Mouse (Mus musculus): ENCODE measurements around the gene Dazap2.
"Not testable (repeated sequence)": the region's sequence is repeated elsewhere in the genome, so short reads cannot be mapped to it uniquely, and the experiment has no call there.

Gene Dazap2

GRCm38 (mm10) chr15:100611951-100612350, 3.2 kb upstream of the Dazap2 start:
- DNase-seq: no peak

GRCm38 (mm10) chr15:100612432-100612831, 2.7 kb upstream of the Dazap2 start:
- DNase-seq: peak in 1 of 2 experiments; percentile 49

GRCm38 (mm10) chr15:100613584-100613983, 1.6 kb upstream of the Dazap2 start:
- DNase-seq: peak; percentile 89 to 90

GRCm38 (mm10) chr15:100614218-100614995, 742 bp upstream of the Dazap2 start:
- DNase-seq: no peak

- peak; percentile 95 to 98 for DNase-seq
These were observed 674 bp downstream of the Dazap2 start for GRCm38 (mm10) chr15:100615825-100616220.

GRCm38 (mm10) chr15:100616221-100616620, 1.1 kb downstream of the Dazap2 start:
- no peak for DNase-seq

GRCm38 (mm10) chr15:100619200-100619599, 4.1 kb downstream of the Dazap2 start:
- no peak for DNase-seq

- not testable (repeated sequence) for DNase-seq
These were observed 6.5 kb downstream of the Dazap2 start for GRCm38 (mm10) chr15:100621671-100622070.

GRCm38 (mm10) chr15:100622164-100622563, 7.0 kb downstream of the Dazap2 start:
- DNase-seq: no peak

- no peak for DNase-seq
These were observed 8.6 kb downstream of the Dazap2 start for GRCm38 (mm10) chr15:100623754-100624153.

- no peak for DNase-seq
These were observed 9.3 kb downstream of the Dazap2 start for GRCm38 (mm10) chr15:100624435-100624834.

GRCm38 (mm10) chr15:100627287-100627686, 12.1 kb downstream of the Dazap2 start:
- DNase-seq: no peak

- no peak for DNase-seq
These were observed 12.7 kb downstream of the Dazap2 start for GRCm38 (mm10) chr15:100627774-100628370.

GRCm38 (mm10) chr15:100628797-100629196, 13.6 kb downstream of the Dazap2 start:
- DNase-seq: no peak

- DNase-seq: no peak
These were observed 15.0 kb downstream of the Dazap2 start for GRCm38 (mm10) chr15:100630126-100630525.

- no peak for DNase-seq
These were observed 16.5 kb downstream of the Dazap2 start for GRCm38 (mm10) chr15:100631454-100632170.

- DNase-seq: no peak
These were observed 17.2 kb downstream of the Dazap2 start for GRCm38 (mm10) chr15:100632323-100632722.

- no peak for DNase-seq
These were observed 18.2 kb downstream of the Dazap2 start for GRCm38 (mm10) chr15:100633341-100633740.

GRCm38 (mm10) chr15:100635239-100635638, 20.1 kb downstream of the Dazap2 start:
- DNase-seq: no peak

GRCm38 (mm10) chr15:100635851-100636645, 20.9 kb downstream of the Dazap2 start:
- DNase-seq: no peak

GRCm38 (mm10) chr15:100636700-100637501, 21.8 kb downstream of the Dazap2 start, which contains the start of gene Smagp:
Gene Smagp, minus strand, starts transcription at chr15:100636940.
- no peak for DNase-seq

- peak in 1 of 2 experiments; percentile 40 for DNase-seq
These were observed 22.5 kb downstream of the Dazap2 start for GRCm38 (mm10) chr15:100637661-100638060.

Measured in cerebellum, postnatal 14 days (tissue).